Mouse (Mus musculus): ENCODE data around the gene Ugt8a. TPM values are rescaled to one million over a fixed set of nuclear protein-coding genes. Genes with fewer than 3 reads are reported as not detected.

Ugt8a gene
- polyA plus RNA-seq, 1 experiment from 2014 or later, result 4.5 TPM

GRCm38 (mm10) chr3:125849163-125849872 lies 89.1 kb downstream of the Ugt8a start:
- no peaks in the 10 kb centered on the region for H3K4me1 ChIP-seq
- no peaks in the 10 kb centered on the region for H3K27me3 ChIP-seq
- H3K9ac ChIP-seq (replicated peaks), result no peak overlapping the region
- H3K4me3 ChIP-seq, result no peak overlapping the region
- no peaks in the 10 kb centered on the region for H3K9me3 ChIP-seq
- H3K27ac ChIP-seq (replicated peaks), result no peak overlapping the region
- no peaks in the 10 kb centered on the region for H3K36me3 ChIP-seq
- no peak overlapping the region for H3K4me2 ChIP-seq (replicated peaks)
- 37% methylated on average over 6 of the region's 6 CpGs for WGBS
- ATAC-seq (ENCODE audit: low FRiP score, low read depth), result peak; percentile 69

GRCm38 (mm10) chr3:125828051-125828450 lies 110.4 kb downstream of the Ugt8a start:
- Histone ChIP-seq H3K4me1 (no peaks in the 10 kb centered on the region), H3K36me3 (no peaks in the 10 kb centered on the region), H3K4me2 (replicated peaks) (no peak overlapping the region), H3K27ac (replicated peaks) (no peak overlapping the region), H3K4me3 (no peak overlapping the region), H3K9me3 (no peaks in the 10 kb centered on the region), H3K9ac (replicated peaks) (no peak overlapping the region), H3K27me3 (no peaks in the 10 kb centered on the region)
- 84% methylated on average over 4 of the region's 4 CpGs for WGBS
- no peak for ATAC-seq (ENCODE audit: low FRiP score, low read depth)

GRCm38 (mm10) chr3:125827256-125827655 lies 111.2 kb downstream of the Ugt8a start:
- H3K9me3 ChIP-seq, result no peaks in the 10 kb centered on the region
- 83% methylated on average over 4 of the region's 4 CpGs for WGBS
- no peaks in the 10 kb centered on the region for H3K4me1 ChIP-seq
- no peak overlapping the region for H3K9ac ChIP-seq (replicated peaks)
- H3K27me3 ChIP-seq, result no peaks in the 10 kb centered on the region
- ATAC-seq (ENCODE audit: low FRiP score, low read depth), result no peak
- no peak overlapping the region for H3K4me2 ChIP-seq (replicated peaks)
- no peak overlapping the region for H3K27ac ChIP-seq (replicated peaks)
- H3K4me3 ChIP-seq, result no peak overlapping the region
- no peaks in the 10 kb centered on the region for H3K36me3 ChIP-seq

- no peak for ATAC-seq (ENCODE audit: low FRiP score, low read depth)
- Histone ChIP-seq H3K9me3 (no peaks in the 10 kb centered on the region), H3K36me3 (no peaks in the 10 kb centered on the region), H3K4me3 (no peak overlapping the region), H3K4me1 (no peaks in the 10 kb centered on the region), H3K27ac (replicated peaks) (no peak overlapping the region), H3K27me3 (no peaks in the 10 kb centered on the region), H3K9ac (replicated peaks) (no peak overlapping the region), H3K4me2 (replicated peaks) (no peak overlapping the region)
These were observed 118.7 kb downstream of the Ugt8a start for GRCm38 (mm10) chr3:125819741-125820140.
